In genomic region chr12:35463457-35463856, GRCm38 (mm10) we compare ENCODE assay signal across 17 mouse cellular contexts.
DNase-seq lines count a peak whose midpoint lies in the region; ATAC-seq lines count a peak whose summit lies in the region.
"Had no signal": no experiment of that assay in that cellular context is flagged by ENCODE, and none has a peak within 500 bp of the region (broad histone marks: within the 10 kb centered on the region; RNA-seq: fewer than 3 reads in every experiment).

No protein-coding gene starts in this region.

- peak; percentile 61 for ATAC-seq in megakaryocyte-erythroid progenitor cell, adult 5-6 weeks (replicated peaks; ENCODE audit: low FRiP score, low TSS enrichment, poor library complexity, severe bottlenecking)
- ATAC-seq in activated CD4-positive, CD25-positive, alpha-beta regulatory T cell, adult 4 months, result no peak
- ATAC-seq: forebrain, embryonic 15.5 days; liver, postnatal 0 days had no signal

- peak overlapping the region; percentile 95 for H3K27ac ChIP-seq in brown adipose tissue, adult 24 weeks (replicated peaks; ENCODE audit: low read depth, low read length)
- H3K27ac ChIP-seq: forebrain, embryonic 15.5 days; limb, embryonic 15.5 days; stomach, postnatal 0 days had no signal

- intact Hi-C loops in heart, postnatal 25 days (cut with DNase I), result loop anchor here (5.0 kb wide), 2 partner anchors 69 to 146 kb away; no protein-coding TSS in a partner anchor

- no peak overlapping the region for H3K4me3 ChIP-seq in brown adipose tissue, adult 24 weeks (ENCODE audit: insufficient read depth, low read depth, low read length)
- H3K4me3 ChIP-seq: forebrain, embryonic 15.5 days; limb, embryonic 15.5 days had no signal

- H3K4me1 ChIP-seq in brown adipose tissue, adult 24 weeks (ENCODE audit: control insufficient read depth, insufficient read depth, insufficient read length, low read length), result peaks cover 6% of the 10 kb centered on the region
- H3K4me1 ChIP-seq: forebrain, embryonic 15.5 days; limb, embryonic 15.5 days had no signal

- peak; percentile 75 for DNase-seq in heart, adult 8-10 months (ENCODE audit: low spot score)
- no peak for DNase-seq in heart, postnatal 25 days (ENCODE audit: low spot score)
- peak; percentile 5 to 29 for DNase-seq in kidney, postnatal 36 days
- no peak for DNase-seq in kidney, adult 18-20 months
- DNase-seq: adrenal gland, postnatal 10 days; cerebellum, adult 9-11 months; embryo, embryonic 11 days; liver, postnatal 0 days; lung, postnatal 36 days; retina, postnatal 1 day; right cerebral cortex, postnatal 4 days had no signal

Comparison
In these comparisons a context has a peak if more than half of its experiments do, and no peak if none do; other contexts are left out.
1. DNase-seq: peak in heart, adult 8-10 months (single experiment) and kidney, postnatal 36 days (2 of 2); none in heart, postnatal 25 days (single experiment) and kidney, adult 18-20 months (single experiment).